Mouse (Mus musculus): ENCODE data around the gene Cog2. TPM values are rescaled to one million over a fixed set of nuclear protein-coding genes. Genes with fewer than 3 reads are reported as not detected.
A peak's percentile ranks its signal among the peaks of the same experiment; 100 is the strongest.

The Cog2 gene
- polyA plus RNA-seq, 1 experiment from 2014 or later = 30.4 TPM

- DNase-seq (ENCODE audit: low spot score) = no peak
- no peak overlapping the region for H3K27ac ChIP-seq
- H3K4me1 ChIP-seq = peaks cover 29% of the 10 kb centered on the region
- 69% methylated on average over 7 of the region's 7 CpGs for WGBS
- H3K9me3 ChIP-seq = no peaks in the 10 kb centered on the region
- peaks cover 18% of the 10 kb centered on the region for H3K36me3 ChIP-seq
- no peak overlapping the region for H3K4me3 ChIP-seq
- peaks cover 5% of the 10 kb centered on the region; the same call in 1 of the 2 replicates for H3K27me3 ChIP-seq (ENCODE audit: insufficient read depth, poor library complexity, severe bottlenecking)
Measured at GRCm38 (mm10) chr8:124556164-124556563, 35.6 kb downstream of the Cog2 start.

GRCm38 (mm10) chr8:124556658-124557057 is 36.1 kb downstream of the Cog2 start:
- peaks cover 13% of the 10 kb centered on the region for H3K36me3 ChIP-seq
- H3K4me1 ChIP-seq = peaks cover 29% of the 10 kb centered on the region
- 89% methylated on average over 13 of the region's 13 CpGs for WGBS
- no peaks in the 10 kb centered on the region for H3K9me3 ChIP-seq
- H3K27ac ChIP-seq = no peak overlapping the region
- H3K27me3 ChIP-seq (ENCODE audit: insufficient read depth, poor library complexity, severe bottlenecking) = peaks cover 5% of the 10 kb centered on the region; the same call in 1 of the 2 replicates
- no peak for DNase-seq (ENCODE audit: low spot score)
- H3K4me3 ChIP-seq = no peak overlapping the region

GRCm38 (mm10) chr8:124557476-124557875 is 36.9 kb downstream of the Cog2 start:
- Histone ChIP-seq H3K36me3 (peaks cover 6% of the 10 kb centered on the region), H3K4me1 (peaks cover 29% of the 10 kb centered on the region), H3K27me3 (ENCODE audit: insufficient read depth, poor library complexity, severe bottlenecking) (peaks cover 13% of the 10 kb centered on the region; the same call in 1 of the 2 replicates), H3K9me3 (no peaks in the 10 kb centered on the region), H3K27ac (no peak overlapping the region), H3K4me3 (no peak overlapping the region)
- no peak for DNase-seq (ENCODE audit: low spot score)
- WGBS = 54% methylated on average over 5 of the region's 5 CpGs

- Histone ChIP-seq H3K4me1 (peaks cover 15% of the 10 kb centered on the region), H3K4me3 (no peak overlapping the region), H3K36me3 (no peaks in the 10 kb centered on the region), H3K27me3 (ENCODE audit: insufficient read depth, poor library complexity, severe bottlenecking) (peaks cover 49% of the 10 kb centered on the region), H3K9me3 (no peaks in the 10 kb centered on the region), H3K27ac (no peak overlapping the region)
- WGBS = 78% methylated on average over 6 of the region's 6 CpGs
- no peak for DNase-seq (ENCODE audit: low spot score)
Measured at GRCm38 (mm10) chr8:124567126-124567525, 46.6 kb downstream of the Cog2 start.

- 75% methylated on average over 3 of the region's 3 CpGs for WGBS
Measured at GRCm38 (mm10) chr8:124567584-124567983, 47.0 kb downstream of the Cog2 start.

GRCm38 (mm10) chr8:124569100-124569499 is 48.5 kb downstream of the Cog2 start:
- Histone ChIP-seq H3K4me3 (no peak overlapping the region), H3K36me3 (no peaks in the 10 kb centered on the region), H3K9me3 (no peaks in the 10 kb centered on the region), H3K27me3 (ENCODE audit: insufficient read depth, poor library complexity, severe bottlenecking) (peaks cover 30% of the 10 kb centered on the region), H3K27ac (peak overlapping the region; percentile 59; the same call in 1 of the 2 replicates), H3K4me1 (peaks cover 19% of the 10 kb centered on the region)
- no peak for DNase-seq (ENCODE audit: low spot score)
- 64% methylated on average over 2 of the region's 2 CpGs for whole genome bisulfite sequencing

More at GRCm38 (mm10) chr8:124567584-124567983, 47.0 kb downstream of the Cog2 start:
- peaks cover 15% of the 10 kb centered on the region for H3K4me1 ChIP-seq
- H3K4me3 ChIP-seq = no peak overlapping the region
- H3K36me3 ChIP-seq = no peaks in the 10 kb centered on the region
- H3K27ac ChIP-seq = no peak overlapping the region
- DNase-seq (ENCODE audit: low spot score) = no peak
- H3K9me3 ChIP-seq = no peaks in the 10 kb centered on the region
- H3K27me3 ChIP-seq (ENCODE audit: insufficient read depth, poor library complexity, severe bottlenecking) = peaks cover 44% of the 10 kb centered on the region

- DNase-seq (ENCODE audit: low spot score) = no peak
- H3K4me3 ChIP-seq = no peak within 1 kb of the TSS
- peak within 1 kb of the TSS; percentile 59 for H3K27ac ChIP-seq
- WGBS = 71% methylated on average over 2 of the region's 2 CpGs
- H3K9me3 ChIP-seq = no peaks in the 10 kb centered on the region
- peaks cover 25% of the 10 kb centered on the region; the same call in 1 of the 2 replicates for H3K27me3 ChIP-seq (ENCODE audit: insufficient read depth, poor library complexity, severe bottlenecking)
- peaks cover 19% of the 10 kb centered on the region for H3K4me1 ChIP-seq
- no peaks in the 10 kb centered on the region for H3K36me3 ChIP-seq
Measured at GRCm38 (mm10) chr8:124569593-124569992, 49.0 kb downstream of the Cog2 start, which contains the start of gene Agt. TSS of gene Agt (minus strand) at chr8:124569706.

- Histone ChIP-seq H3K4me1 (peaks cover 19% of the 10 kb centered on the region), H3K36me3 (no peaks in the 10 kb centered on the region), H3K9me3 (no peaks in the 10 kb centered on the region), H3K27me3 (ENCODE audit: insufficient read depth, poor library complexity, severe bottlenecking) (peaks cover 14% of the 10 kb centered on the region; the same call in 1 of the 2 replicates), H3K4me3 (no peak overlapping the region), H3K27ac (peak overlapping the region; percentile 52)
- WGBS = 56% methylated on average over 8 of the region's 8 CpGs
- no peak for DNase-seq (ENCODE audit: low spot score)
Measured at GRCm38 (mm10) chr8:124571732-124572429, 51.3 kb downstream of the Cog2 start.

- Histone ChIP-seq H3K4me1 (peaks cover 19% of the 10 kb centered on the region), H3K9me3 (no peaks in the 10 kb centered on the region), H3K27me3 (ENCODE audit: insufficient read depth, poor library complexity, severe bottlenecking) (peaks cover 9% of the 10 kb centered on the region; the same call in 1 of the 2 replicates), H3K36me3 (no peaks in the 10 kb centered on the region), H3K4me3 (no peak overlapping the region), H3K27ac (0 out of 2 replicates have a peak overlapping the region, but pooled peaks have one; percentile 47)
- DNase-seq (ENCODE audit: low spot score) = no peak
Measured at GRCm38 (mm10) chr8:124572430-124572775, 51.8 kb downstream of the Cog2 start.

- H3K36me3 ChIP-seq = no peaks in the 10 kb centered on the region
- H3K27me3 ChIP-seq (ENCODE audit: insufficient read depth, poor library complexity, severe bottlenecking) = peaks cover 7% of the 10 kb centered on the region; the same call in 1 of the 2 replicates
- H3K27ac ChIP-seq = peak overlapping the region; percentile 82
- no peak overlapping the region for H3K4me3 ChIP-seq
- peak; percentile 90 for DNase-seq (ENCODE audit: low spot score)
- no peaks in the 10 kb centered on the region for H3K9me3 ChIP-seq
- 58% methylated on average over 15 of the region's 15 CpGs for WGBS
- peaks cover 19% of the 10 kb centered on the region for H3K4me1 ChIP-seq
Measured at GRCm38 (mm10) chr8:124573552-124574340, 53.2 kb downstream of the Cog2 start.

- H3K9me3 ChIP-seq = no peaks in the 10 kb centered on the region
Measured at GRCm38 (mm10) chr8:124575811-124576210, 55.2 kb downstream of the Cog2 start, which contains the start of gene Capn9. TSS of gene Capn9 (plus strand) at chr8:124576111.

GRCm38 (mm10) chr8:124576751-124577150 is 56.2 kb downstream of the Cog2 start:
- no peak overlapping the region for H3K4me3 ChIP-seq
- no peaks in the 10 kb centered on the region for H3K27me3 ChIP-seq (ENCODE audit: insufficient read depth, poor library complexity, severe bottlenecking)
- H3K36me3 ChIP-seq = no peaks in the 10 kb centered on the region
- no peak overlapping the region for H3K27ac ChIP-seq
- WGBS = 78% methylated on average over 1 of the region's 1 CpGs
- H3K9me3 ChIP-seq = no peaks in the 10 kb centered on the region
- no peak for DNase-seq (ENCODE audit: low spot score)
- peaks cover 4% of the 10 kb centered on the region; the same call in 1 of the 2 replicates for H3K4me1 ChIP-seq

More at GRCm38 (mm10) chr8:124575811-124576210, 55.2 kb downstream of the Cog2 start, which contains the start of gene Capn9:
- Histone ChIP-seq H3K4me3 (no peak within 1 kb of the TSS), H3K27me3 (ENCODE audit: insufficient read depth, poor library complexity, severe bottlenecking) (peaks cover 7% of the 10 kb centered on the region; the same call in 1 of the 2 replicates), H3K4me1 (peaks cover 10% of the 10 kb centered on the region; the same call in 1 of the 2 replicates), H3K27ac (no peak within 1 kb of the TSS), H3K36me3 (no peaks in the 10 kb centered on the region)
- WGBS = 83% methylated on average over 8 of the region's 8 CpGs
- no peak for DNase-seq (ENCODE audit: low spot score)
